In genomic region chr2:33345956-33346355, GRCm38 (mm10) we compare ENCODE assay signal across 13 mouse cellular contexts. TPM values are rescaled to one million over a fixed set of nuclear protein-coding genes. Genes with fewer than 3 reads are reported as not detected.
DNase-seq lines count a peak whose midpoint lies in the region; ATAC-seq and TF ChIP-seq lines count a peak whose summit lies in the region.
"Had no signal": no experiment of that assay in that cellular context is flagged by ENCODE, and none has a peak within 500 bp of the region (broad histone marks: within the 10 kb centered on the region; RNA-seq: fewer than 3 reads in every experiment).

No protein-coding gene starts in this region.

- H3K27ac ChIP-seq in layer of hippocampus, adult 2 months: peak overlapping the region; percentile 70
- H3K27ac ChIP-seq in embryonic facial prominence, embryonic 15.5 days (replicated peaks): 0 out of 2 replicates have a peak overlapping the region, but pooled peaks have one; percentile 2
- H3K27ac ChIP-seq: kidney, postnatal 0 days; neural tube, embryonic 12.5 days had no signal

- no peak for DNase-seq in layer of hippocampus, adult 2 months (ENCODE audit: low spot score in 2 of 2)
- no peak for DNase-seq in layer of hippocampus, adult 18-20 months (ENCODE audit: low spot score in 2 of 2)
- DNase-seq in Muller cell, postnatal 12 days (ENCODE audit: inconsistent ontology term): peak; percentile 32
- peak; percentile 19 for DNase-seq in heart, postnatal 25 days (ENCODE audit: low spot score)
- DNase-seq in cerebellum, adult 18-20 months: no peak
- DNase-seq in kidney, postnatal 14 days: no peak
- DNase-seq: adrenal gland, postnatal 36 days; cerebellum, postnatal 36 days; lung, adult 2 months had no signal

- WGBS in embryonic facial prominence, embryonic 15.5 days: 64% methylated on average over 4 of the region's 4 CpGs

- H3K4me3 ChIP-seq in layer of hippocampus, adult 2 months: no peak overlapping the region
- H3K4me3 ChIP-seq in embryonic facial prominence, embryonic 15.5 days (replicated peaks): no peak overlapping the region
- H3K4me3 ChIP-seq: neural tube, embryonic 12.5 days had no signal

- intact Hi-C loops in heart, postnatal 25 days (cut with DNase I): loop anchor here (5.0 kb wide), 2 partner anchors 64 to 354 kb away; no protein-coding TSS in a partner anchor

- H3K4me2 ChIP-seq in embryonic facial prominence, embryonic 15.5 days (replicated peaks): no peak overlapping the region
- H3K4me2 ChIP-seq: neural tube, embryonic 12.5 days had no signal

- ATAC-seq in embryonic facial prominence, embryonic 15.5 days (ENCODE audit: insufficient number of reproducible peaks, low FRiP score, low TSS enrichment, low read depth): no peak
- ATAC-seq: Patski had no signal

- H3K27me3 ChIP-seq in embryonic facial prominence, embryonic 15.5 days: no peaks in the 10 kb centered on the region; the same call in 1 of the 2 replicates
- H3K27me3 ChIP-seq: neural tube, embryonic 12.5 days; Patski had no signal

- H3K9ac ChIP-seq in embryonic facial prominence, embryonic 15.5 days: no peak overlapping the region
- H3K9ac ChIP-seq: neural tube, embryonic 12.5 days had no signal

- no peaks in the 10 kb centered on the region for H3K9me3 ChIP-seq in embryonic facial prominence, embryonic 15.5 days (replicated peaks)
- H3K9me3 ChIP-seq: neural tube, embryonic 12.5 days had no signal

- no peak for TF ChIP-seq CTCF in layer of hippocampus, adult 2 months (conservative IDR thresholded peaks at IDR 0.05)

- peaks cover 20% of the 10 kb centered on the region for H3K4me1 ChIP-seq in embryonic facial prominence, embryonic 15.5 days

- no peaks in the 10 kb centered on the region for H3K36me3 ChIP-seq in embryonic facial prominence, embryonic 15.5 days
- H3K36me3 ChIP-seq: neural tube, embryonic 12.5 days had no signal

RNA-seq across cellular contexts. Expression of gene Ralgps1, which starts 25.3 kb away (rescaled TPM):
- 10 to 100 TPM; 68.2 TPM for total RNA-seq in layer of hippocampus, adult 2 months (2021)
- total RNA-seq in layer of hippocampus, adult 18-20 months (2021): 10 to 100 TPM; 60.3 to 62.4 TPM
- 3.0 and 3.2 TPM in 2 replicates for polyA plus RNA-seq in embryonic facial prominence, embryonic 15.5 days (2015; fragmentation: Nextera tagmentation; extraction: Ambion mirVana)
- total RNA-seq in heart, postnatal 25 days (2021): 1 to 10 TPM; 4.1 to 5.8 TPM

Comparison
In these comparisons a context has a peak if more than half of its experiments do, and no peak if none do; other contexts are left out.
1. DNase-seq: peak in Muller cell, postnatal 12 days (single experiment) and heart, postnatal 25 days (single experiment); none in layer of hippocampus, adult 2 months (0 of 2), layer of hippocampus, adult 18-20 months (0 of 2), cerebellum, adult 18-20 months (0 of 2) and kidney, postnatal 14 days (single experiment).
2. RNA of gene Ralgps1, which starts 25.3 kb away (total RNA-seq): 68.2 TPM in layer of hippocampus, adult 2 months and 60.3 to 62.4 TPM in layer of hippocampus, adult 18-20 months; 4.1 to 5.8 TPM in heart, postnatal 25 days; every median in the first group is over 4 times any median in the second.